Mouse (Mus musculus): ENCODE data around the gene Tgfa. TPM values are rescaled to one million over a fixed set of nuclear protein-coding genes. Genes with fewer than 3 reads are reported as not detected.

The Tgfa gene
- polyA plus RNA-seq, 1 experiment from 2014 or later: 7.8 TPM

DNA sequence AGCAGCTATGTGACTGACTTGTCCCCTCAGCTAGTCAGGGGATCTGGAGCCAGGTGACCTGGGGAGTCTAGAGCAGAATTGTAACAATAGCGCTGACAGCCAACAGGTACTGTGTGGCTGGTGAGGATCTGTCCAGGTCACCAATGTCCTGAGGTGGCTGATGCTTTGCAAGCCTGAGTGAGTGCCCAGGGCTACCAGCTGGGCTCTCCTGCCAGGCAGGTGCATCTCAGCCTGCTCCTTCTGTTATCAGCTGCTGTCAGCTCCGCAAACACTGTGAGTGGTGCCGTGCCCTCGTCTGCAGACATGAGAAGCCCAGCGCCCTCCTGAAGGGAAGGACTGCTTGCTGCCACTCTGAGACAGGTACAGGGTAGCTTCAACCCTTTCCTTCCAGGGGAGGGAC is 76.1 kb downstream of the Tgfa start:
- WGBS: 83% methylated on average over 5 of the region's 5 CpGs
- ATAC-seq (ENCODE audit: insufficient number of reproducible peaks, low FRiP score, low TSS enrichment, low read depth): no peak

GRCm38 (mm10) chr6:86275704-86276103 is 80.7 kb downstream of the Tgfa start:
- Histone ChIP-seq H3K9ac (no peak overlapping the region), H3K36me3 (no peaks in the 10 kb centered on the region), H3K27ac (no peak overlapping the region), H3K4me3 (no peak overlapping the region), H3K9me3 (no peaks in the 10 kb centered on the region), H3K27me3 (no peaks in the 10 kb centered on the region), H3K4me1 (no peaks in the 10 kb centered on the region; the same call in 1 of the 2 replicates), H3K4me2 (no peak overlapping the region)
- ATAC-seq (ENCODE audit: insufficient number of reproducible peaks, low FRiP score, low TSS enrichment, low read depth): no peak
- 94% methylated on average over 4 of the region's 4 CpGs for WGBS

More for the DNA sequence above, 76.1 kb downstream of the Tgfa start:
- Histone ChIP-seq H3K9me3 (no peaks in the 10 kb centered on the region), H3K27me3 (no peaks in the 10 kb centered on the region), H3K27ac (no peak overlapping the region), H3K9ac (no peak overlapping the region), H3K4me3 (no peak overlapping the region), H3K4me1 (peaks cover 15% of the 10 kb centered on the region), H3K36me3 (no peaks in the 10 kb centered on the region), H3K4me2 (no peak overlapping the region)

DNA sequence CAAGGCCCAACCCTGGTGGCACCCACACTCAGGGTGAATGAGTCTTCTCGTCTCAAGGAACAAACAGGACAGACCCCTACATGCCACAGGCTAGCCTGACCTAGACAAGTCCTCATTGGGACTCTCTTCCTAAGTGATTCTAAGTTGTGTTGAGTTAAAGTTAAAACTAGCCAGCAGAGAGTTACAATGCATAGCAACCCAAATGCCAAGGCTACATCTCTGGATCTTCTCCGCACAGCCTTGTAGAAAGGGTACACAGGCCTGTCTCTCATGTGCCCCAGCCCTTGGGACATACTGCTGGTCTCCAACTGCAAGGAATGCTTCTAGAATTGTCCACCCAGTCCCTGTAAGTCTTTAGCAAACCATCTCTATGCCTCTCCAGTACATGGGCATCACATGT is 81.8 kb downstream of the Tgfa start:
- Histone ChIP-seq H3K27me3 (no peaks in the 10 kb centered on the region), H3K4me2 (no peak overlapping the region), H3K36me3 (no peaks in the 10 kb centered on the region), H3K4me3 (no peak overlapping the region), H3K4me1 (no peaks in the 10 kb centered on the region), H3K27ac (no peak overlapping the region), H3K9me3 (no peaks in the 10 kb centered on the region), H3K9ac (no peak overlapping the region)
- WGBS: 91% methylated on average over 2 of the region's 2 CpGs
- ATAC-seq (ENCODE audit: insufficient number of reproducible peaks, low FRiP score, low TSS enrichment, low read depth): no peak

GRCm38 (mm10) chr6:86277620-86278019 is 82.6 kb downstream of the Tgfa start:
- ATAC-seq (ENCODE audit: insufficient number of reproducible peaks, low FRiP score, low TSS enrichment, low read depth): no peak
- 70% methylated on average over 7 of the region's 7 CpGs for WGBS
- no peaks in the 10 kb centered on the region for H3K36me3 ChIP-seq
- no peaks in the 10 kb centered on the region for H3K27me3 ChIP-seq
- no peak overlapping the region for H3K4me2 ChIP-seq
- H3K9ac ChIP-seq: no peak overlapping the region
- no peaks in the 10 kb centered on the region for H3K4me1 ChIP-seq
- H3K9me3 ChIP-seq: no peaks in the 10 kb centered on the region
- H3K4me3 ChIP-seq: no peak overlapping the region
- H3K27ac ChIP-seq: no peak overlapping the region

DNA sequence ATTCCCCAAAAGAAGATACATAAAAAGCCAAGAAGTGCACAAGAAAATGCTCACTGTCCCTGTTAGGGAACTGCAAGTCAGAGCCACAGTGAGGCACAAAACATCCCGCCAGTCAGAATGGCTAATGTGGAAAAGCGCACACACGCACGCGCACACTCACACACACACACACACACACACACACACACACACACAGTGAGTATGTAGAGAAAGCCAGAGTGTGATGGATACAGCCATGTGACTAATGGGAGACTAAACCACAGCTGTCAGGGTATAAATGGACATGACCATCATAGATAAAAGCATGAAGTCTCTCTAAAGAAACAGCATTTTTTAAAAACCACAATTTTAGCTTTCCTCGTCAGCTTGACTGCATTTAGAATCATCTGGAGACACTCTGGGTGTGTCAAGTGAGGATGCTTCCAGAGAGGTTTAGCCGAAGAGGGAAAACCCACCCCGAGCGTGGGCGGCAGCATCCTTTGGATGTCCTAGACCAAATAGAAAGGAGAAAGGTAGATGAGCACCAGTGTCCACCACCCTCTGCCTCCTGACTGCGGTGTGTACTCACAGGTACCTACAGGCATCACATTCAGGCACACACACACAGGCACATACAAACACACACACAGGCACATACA is 86.7 kb downstream of the Tgfa start:
- no peak overlapping the region for H3K27ac ChIP-seq
- H3K9ac ChIP-seq: no peak overlapping the region
- H3K27me3 ChIP-seq: no peaks in the 10 kb centered on the region
- H3K4me3 ChIP-seq: no peak overlapping the region
- no peak overlapping the region for H3K4me2 ChIP-seq
- WGBS: 91% methylated on average over 11 of the region's 11 CpGs
- H3K36me3 ChIP-seq: no peaks in the 10 kb centered on the region
- H3K9me3 ChIP-seq: no peaks in the 10 kb centered on the region
- no peaks in the 10 kb centered on the region for H3K4me1 ChIP-seq
- no peak for ATAC-seq (ENCODE audit: insufficient number of reproducible peaks, low FRiP score, low TSS enrichment, low read depth)

DNA sequence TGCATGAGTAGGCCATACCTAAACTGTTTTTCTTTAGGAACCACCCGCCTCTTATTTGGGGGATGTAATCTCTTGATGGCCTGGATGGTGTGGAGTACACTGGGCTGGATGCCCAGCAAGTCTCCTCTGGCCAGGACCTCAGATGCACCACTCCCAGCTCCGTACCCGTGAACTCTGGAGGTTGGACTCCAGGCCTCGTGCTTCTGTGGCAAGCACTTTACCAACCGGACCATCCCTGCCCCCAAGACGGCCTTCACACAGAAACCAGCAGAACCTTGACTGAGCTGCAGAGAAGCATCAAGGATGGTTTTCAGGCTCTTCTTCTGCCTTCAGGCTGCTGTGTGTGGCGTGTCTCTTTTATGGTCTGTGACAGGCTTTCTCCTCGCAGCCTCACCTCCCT is 98.3 kb downstream of the Tgfa start:
- Histone ChIP-seq H3K36me3 (no peaks in the 10 kb centered on the region), H3K9me3 (no peaks in the 10 kb centered on the region), H3K4me1 (0 out of 2 replicates have a peak, but pooled peaks cover 5% of the 10 kb centered on the region), H3K9ac (no peak overlapping the region), H3K4me2 (no peak overlapping the region), H3K27ac (no peak overlapping the region), H3K27me3 (no peaks in the 10 kb centered on the region), H3K4me3 (no peak overlapping the region)
- 78% methylated on average over 8 of the region's 8 CpGs for WGBS
- no peak for ATAC-seq (ENCODE audit: insufficient number of reproducible peaks, low FRiP score, low TSS enrichment, low read depth)

DNA sequence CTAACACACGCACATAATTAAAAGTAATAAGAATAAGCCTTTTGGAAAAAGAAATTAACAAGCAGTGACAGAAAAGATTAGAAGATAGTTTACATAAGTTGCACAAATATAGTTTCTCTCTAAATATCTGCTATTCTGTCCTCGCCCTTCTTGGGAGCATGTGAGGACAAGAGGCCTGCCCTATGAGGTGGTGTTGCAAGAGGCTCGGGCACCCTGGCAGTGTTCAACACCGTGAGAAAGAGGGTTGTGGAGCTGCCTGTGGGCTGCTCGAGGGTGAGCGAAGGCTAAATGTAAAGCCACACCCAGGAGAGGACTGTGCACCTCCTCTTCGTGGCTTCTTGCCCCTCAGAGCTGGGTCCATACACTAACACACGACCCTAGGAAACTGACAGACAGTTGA is 100.4 kb downstream of the Tgfa start:
- ATAC-seq (ENCODE audit: insufficient number of reproducible peaks, low FRiP score, low TSS enrichment, low read depth): no peak
- WGBS: 71% methylated on average over 8 of the region's 8 CpGs

GRCm38 (mm10) chr6:86296126-86296525 is 101.1 kb downstream of the Tgfa start:
- Histone ChIP-seq H3K36me3 (no peaks in the 10 kb centered on the region), H3K4me1 (0 out of 2 replicates have a peak, but pooled peaks cover 5% of the 10 kb centered on the region), H3K9ac (no peak overlapping the region), H3K27me3 (no peaks in the 10 kb centered on the region), H3K27ac (no peak overlapping the region), H3K9me3 (no peaks in the 10 kb centered on the region), H3K4me2 (no peak overlapping the region), H3K4me3 (no peak overlapping the region)
- WGBS: 89% methylated on average over 3 of the region's 3 CpGs
- no peak for ATAC-seq (ENCODE audit: insufficient number of reproducible peaks, low FRiP score, low TSS enrichment, low read depth)

More for the DNA sequence above, 100.4 kb downstream of the Tgfa start:
- Histone ChIP-seq H3K36me3 (no peaks in the 10 kb centered on the region), H3K4me1 (0 out of 2 replicates have a peak, but pooled peaks cover 5% of the 10 kb centered on the region), H3K9me3 (no peaks in the 10 kb centered on the region), H3K27ac (no peak overlapping the region), H3K9ac (no peak overlapping the region), H3K4me3 (no peak overlapping the region), H3K27me3 (no peaks in the 10 kb centered on the region), H3K4me2 (no peak overlapping the region)

GRCm38 (mm10) chr6:86296938-86297337 is 101.9 kb downstream of the Tgfa start:
- H3K4me2 ChIP-seq: no peak overlapping the region
- H3K4me1 ChIP-seq: 0 out of 2 replicates have a peak, but pooled peaks cover 5% of the 10 kb centered on the region
- H3K36me3 ChIP-seq: no peaks in the 10 kb centered on the region
- H3K9me3 ChIP-seq: no peaks in the 10 kb centered on the region
- no peak for ATAC-seq (ENCODE audit: insufficient number of reproducible peaks, low FRiP score, low TSS enrichment, low read depth)
- H3K4me3 ChIP-seq: no peak overlapping the region
- H3K27ac ChIP-seq: no peak overlapping the region
- H3K9ac ChIP-seq: no peak overlapping the region
- WGBS: 91% methylated on average over 2 of the region's 2 CpGs
- no peaks in the 10 kb centered on the region for H3K27me3 ChIP-seq

GRCm38 (mm10) chr6:86298961-86299360 is 103.9 kb downstream of the Tgfa start:
- no peaks in the 10 kb centered on the region for H3K27me3 ChIP-seq
- no peaks in the 10 kb centered on the region for H3K4me1 ChIP-seq
- no peaks in the 10 kb centered on the region for H3K36me3 ChIP-seq
- H3K9me3 ChIP-seq: no peaks in the 10 kb centered on the region
- H3K4me3 ChIP-seq: no peak overlapping the region
- 95% methylated on average over 3 of the region's 3 CpGs for WGBS
- no peak overlapping the region for H3K9ac ChIP-seq
- no peak overlapping the region for H3K4me2 ChIP-seq
- H3K27ac ChIP-seq: no peak overlapping the region
- ATAC-seq (ENCODE audit: insufficient number of reproducible peaks, low FRiP score, low TSS enrichment, low read depth): no peak

DNA sequence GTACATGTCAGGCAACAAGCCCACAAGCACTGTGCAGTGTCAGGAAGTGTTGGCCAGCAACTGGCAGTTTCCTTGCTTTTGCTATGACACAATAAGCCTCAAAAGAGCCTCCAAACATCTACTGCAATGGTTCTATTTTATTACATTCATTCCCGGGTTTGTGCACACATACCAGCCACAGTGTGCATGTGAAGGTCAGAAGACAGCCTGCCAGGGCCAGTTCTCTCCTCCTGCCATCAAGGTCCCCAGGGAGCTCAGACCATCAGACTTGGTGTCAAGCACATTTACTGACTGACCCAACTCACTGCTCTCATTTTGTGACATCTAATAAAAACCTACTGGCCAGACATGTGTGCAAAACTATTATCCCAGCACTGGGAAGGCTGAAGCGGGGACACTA is 104.4 kb downstream of the Tgfa start:
- 75% methylated on average over 2 of the region's 2 CpGs for WGBS
- Histone ChIP-seq H3K4me1 (no peaks in the 10 kb centered on the region), H3K9ac (no peak overlapping the region), H3K4me2 (no peak overlapping the region), H3K36me3 (no peaks in the 10 kb centered on the region), H3K4me3 (no peak overlapping the region), H3K27ac (no peak overlapping the region), H3K27me3 (no peaks in the 10 kb centered on the region), H3K9me3 (no peaks in the 10 kb centered on the region)
- ATAC-seq (ENCODE audit: insufficient number of reproducible peaks, low FRiP score, low TSS enrichment, low read depth): no peak

DNA sequence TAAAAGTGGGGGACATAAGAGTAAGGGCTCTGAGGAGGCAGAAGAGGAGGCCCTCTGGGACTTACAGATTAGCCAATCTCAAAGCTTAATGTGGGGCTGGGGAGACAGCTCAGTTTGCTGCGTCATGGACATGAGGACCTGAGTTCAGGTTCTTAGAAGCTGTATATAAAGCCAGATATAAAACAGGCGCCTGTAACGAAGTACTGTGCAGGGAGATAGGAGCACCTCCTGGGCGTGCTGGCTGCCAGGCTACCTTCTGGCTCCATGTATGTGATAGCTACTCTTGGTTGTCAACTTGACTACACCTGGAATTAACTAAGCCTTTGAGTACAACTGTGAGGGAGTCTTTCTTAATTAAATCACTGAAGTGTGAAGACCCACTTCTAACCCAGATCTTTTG is 110.7 kb downstream of the Tgfa start:
- ATAC-seq (ENCODE audit: insufficient number of reproducible peaks, low FRiP score, low TSS enrichment, low read depth): no peak
- H3K4me3 ChIP-seq: no peak overlapping the region
- WGBS: 77% methylated on average over 4 of the region's 4 CpGs
- no peak overlapping the region for H3K4me2 ChIP-seq
- H3K27ac ChIP-seq: no peak overlapping the region
- H3K27me3 ChIP-seq: no peaks in the 10 kb centered on the region
- H3K36me3 ChIP-seq: no peaks in the 10 kb centered on the region
- no peak overlapping the region for H3K9ac ChIP-seq
- H3K9me3 ChIP-seq: no peaks in the 10 kb centered on the region
- H3K4me1 ChIP-seq: 0 out of 2 replicates have a peak, but pooled peaks cover 3% of the 10 kb centered on the region

- Histone ChIP-seq H3K9ac (no peak overlapping the region), H3K4me3 (no peak overlapping the region), H3K4me1 (peaks cover 12% of the 10 kb centered on the region), H3K4me2 (no peak overlapping the region), H3K27me3 (no peaks in the 10 kb centered on the region), H3K27ac (no peak overlapping the region; the same call in 1 of the 2 replicates), H3K36me3 (no peaks in the 10 kb centered on the region), H3K9me3 (no peaks in the 10 kb centered on the region)
- no peak for ATAC-seq (ENCODE audit: insufficient number of reproducible peaks, low FRiP score, low TSS enrichment, low read depth)
- WGBS: 59% methylated on average over 1 of the region's 1 CpGs
Observed at GRCm38 (mm10) chr6:86314011-86314410, 119.0 kb downstream of the Tgfa start.

Measured in limb, embryonic 15.5 days (tissue).